ENCODE assay signal across 9 mouse cellular contexts in the genomic region with DNA sequence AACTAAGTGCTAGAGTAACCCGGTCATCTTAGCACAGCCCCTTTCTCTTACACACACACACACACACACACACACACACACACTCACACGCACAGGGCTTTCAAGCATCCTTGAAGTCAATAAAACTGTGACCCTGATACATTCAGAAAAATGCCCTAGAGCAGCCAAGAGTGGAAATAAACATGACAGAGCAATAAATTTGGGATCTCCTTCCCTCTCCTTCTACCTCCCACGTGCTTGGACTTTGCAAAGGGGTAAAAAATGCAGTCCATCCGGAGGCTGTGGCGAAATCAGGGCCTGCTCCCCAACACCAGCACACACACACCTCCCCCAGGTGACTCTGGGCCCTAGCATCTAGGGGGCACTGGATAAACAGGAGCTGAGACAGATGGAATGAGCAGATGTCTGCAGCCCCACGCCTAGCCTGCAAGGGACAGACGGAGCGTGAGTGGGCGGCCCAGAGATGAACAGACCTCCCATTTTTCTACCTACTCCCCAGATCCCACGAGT.
A peak's percentile ranks its signal among the peaks of the same experiment; 100 is the strongest.
DNase-seq lines count a peak whose midpoint lies in the region.
"Had no signal": no experiment of that assay in that cellular context is flagged by ENCODE, and none has a peak within 500 bp of the region (broad histone marks: within the 10 kb centered on the region; RNA-seq: fewer than 3 reads in every experiment).

No protein-coding gene starts in this region.

- peak; percentile 71 for DNase-seq in right cerebral cortex, adult 18-20 months
- DNase-seq in right cerebral cortex, postnatal 4 days = no peak
- DNase-seq in cerebellum, postnatal 14 days = peak; percentile 67 to 78
- peak; percentile 43 to 65 for DNase-seq in layer of hippocampus, adult 8-10 months (ENCODE audit: low spot score in 2 of 2)
- peak; percentile 56 to 57 for DNase-seq in right cerebral cortex, postnatal 36 days (ENCODE audit: low spot score in 2 of 2)
- DNase-seq in urinary bladder, postnatal 25 days (ENCODE audit: low spot score) = no peak
- DNase-seq in thymus, postnatal 14 days = no peak
- DNase-seq in ovary, adult 18-20 months (ENCODE audit: low spot score) = no peak
- DNase-seq: thymus, postnatal 25 days had no signal

Comparison
In these comparisons a context has a peak if more than half of its experiments do, and no peak if none do; other contexts are left out.
1. DNase-seq: peak in right cerebral cortex, adult 18-20 months (single experiment), cerebellum, postnatal 14 days (2 of 2), layer of hippocampus, adult 8-10 months (2 of 2) and right cerebral cortex, postnatal 36 days (2 of 2); none in right cerebral cortex, postnatal 4 days (single experiment), urinary bladder, postnatal 25 days (single experiment), thymus, postnatal 14 days (single experiment) and ovary, adult 18-20 months (single experiment).